Mouse (Mus musculus) bone marrow, adult 2 months (tissue): ENCODE data around the gene Gm20716.

Experiments used
- CTCF ChIP-seq: fragments of 200-500 bp; IDR thresholded peaks from 2 replicates; pipeline ENCODE4 v1.5.1; 2011; ENCODE audit warnings: low read length, control low read depth; ENCODE audit not compliant: control insufficient read depth, insufficient read depth
- POLR2A ChIP-seq: fragments of 200-500 bp; IDR thresholded peaks from 2 replicates; pipeline ENCODE4 v1.6.1; 2011; ENCODE audit warnings: low read depth, mild to moderate bottlenecking, control low read depth, low read length, borderline replicate concordance; ENCODE audit not compliant: control insufficient read depth

GRCm38 (mm10) chr2:168253822-168254221, 23.7 kb upstream of the Gm20716 start:
- TF ChIP-seq CTCF (no peak), POLR2A (no peak)
